Mouse (Mus musculus) embryonic facial prominence, embryonic 12.5 days (tissue): ENCODE measurements around the gene Gla. TPM values are rescaled to one million over a fixed set of nuclear protein-coding genes. Genes with fewer than 3 reads are reported as not detected.

Experiments used
- ATAC-seq: fragments of 200-750 bp; cut with Nextera tagmentation; 2 replicates; pipeline ENCODE4 v1.8.0; 2017; ENCODE audit not compliant: insufficient number of reproducible peaks, insufficient read depth, low FRiP score, low TSS enrichment
- H3K27ac ChIP-seq: fragments of 300-500 bp; sonication (generic); 2 replicates; pipeline ENCODE4 v1.5.1; 2016; ENCODE audit warnings: mild to moderate bottlenecking
- H3K27me3 ChIP-seq: fragments of 300-500 bp; sonication (generic); 2 replicates; pipeline ENCODE4 v1.6.1; 2016; ENCODE audit warnings: mild to moderate bottlenecking, moderate library complexity
- H3K36me3 ChIP-seq: fragments of 300-500 bp; sonication (generic); 2 replicates; pipeline ENCODE4 v1.6.1; 2016; ENCODE audit warnings: mild to moderate bottlenecking
- H3K4me1 ChIP-seq: fragments of 300-500 bp; sonication (generic); 2 replicates; pipeline ENCODE4 v1.6.1; 2016
- H3K4me2 ChIP-seq: fragments of 300-500 bp; sonication (generic); replicated peaks from 2 replicates; pipeline ENCODE4 v1.6.1; 2016; ENCODE audit warnings: mild to moderate bottlenecking, moderate library complexity
- H3K4me3 ChIP-seq: fragments of 300-500 bp; sonication (generic); 2 replicates; pipeline ENCODE4 v1.5.1; 2016; ENCODE audit warnings: mild to moderate bottlenecking
- H3K9ac ChIP-seq: fragments of 300-500 bp; sonication (generic); 2 replicates; pipeline ENCODE4 v1.6.1; 2016; ENCODE audit warnings: mild to moderate bottlenecking, moderate library complexity
- H3K9me3 ChIP-seq: fragments of 300-500 bp; sonication (generic); 2 replicates; pipeline ENCODE4 v1.6.1; 2016; ENCODE audit warnings: mild to moderate bottlenecking, moderate library complexity
- WGBS: fragments of 180-500 bp; shearing (Covaris S2); methylation state at CpG from one replicate; pipeline ENCODE4 v1.1.7; 2016; 5-methylcytosine and 5-hydroxymethylcytosine counted together
- polyA plus RNA-seq: library from polyadenylated mRNA; unstranded; fragments of >200 nt; fragmentation: Nextera tagmentation; extraction: Ambion mirVana; gene quantifications from 2 replicates; pipeline ENCODE4 v1.2.1, GENCODE M21; 2016

Gla gene
- polyA plus RNA-seq, 1 experiment from 2014 or later, result 4.8 TPM

DNA sequence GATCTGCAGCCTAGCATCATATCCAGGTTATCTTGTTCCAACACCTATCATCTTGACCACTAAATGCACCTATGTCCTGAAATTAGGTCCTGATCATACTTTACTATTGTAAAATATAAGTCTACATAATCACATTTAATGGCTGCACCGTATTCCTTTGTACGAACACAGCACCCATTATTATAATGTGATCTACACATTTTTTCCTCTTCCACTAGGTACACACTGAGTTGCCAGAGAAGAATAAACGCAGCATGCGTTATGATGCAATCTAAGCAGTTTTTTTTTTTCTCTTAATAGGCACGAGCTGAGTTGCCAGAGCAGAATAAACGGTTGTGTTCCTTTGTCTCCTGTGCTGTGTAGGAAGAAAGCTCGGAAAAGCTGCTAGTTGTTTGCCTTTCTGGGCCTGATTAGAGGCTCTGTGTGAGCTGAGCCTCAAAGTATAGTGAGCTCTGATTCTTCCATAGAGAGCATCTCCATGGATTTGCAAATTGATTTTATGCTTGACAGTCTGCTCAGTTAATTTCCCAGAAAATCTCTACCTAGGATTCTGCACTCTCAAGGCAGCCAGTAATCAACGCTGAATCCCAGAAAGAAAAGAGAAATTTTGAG, 19.4 kb upstream of the Gla start:
- no peak overlapping the region for H3K4me2 ChIP-seq
- H3K27ac ChIP-seq, result no peak overlapping the region
- H3K27me3 ChIP-seq, result no peaks in the 10 kb centered on the region
- 39% methylated on average over 8 of the region's 8 CpGs for WGBS
- H3K36me3 ChIP-seq, result no peaks in the 10 kb centered on the region
- H3K9ac ChIP-seq, result no peak overlapping the region
- H3K9me3 ChIP-seq, result no peaks in the 10 kb centered on the region
- H3K4me1 ChIP-seq, result no peaks in the 10 kb centered on the region
- no peak overlapping the region for H3K4me3 ChIP-seq
- no peak for ATAC-seq

DNA sequence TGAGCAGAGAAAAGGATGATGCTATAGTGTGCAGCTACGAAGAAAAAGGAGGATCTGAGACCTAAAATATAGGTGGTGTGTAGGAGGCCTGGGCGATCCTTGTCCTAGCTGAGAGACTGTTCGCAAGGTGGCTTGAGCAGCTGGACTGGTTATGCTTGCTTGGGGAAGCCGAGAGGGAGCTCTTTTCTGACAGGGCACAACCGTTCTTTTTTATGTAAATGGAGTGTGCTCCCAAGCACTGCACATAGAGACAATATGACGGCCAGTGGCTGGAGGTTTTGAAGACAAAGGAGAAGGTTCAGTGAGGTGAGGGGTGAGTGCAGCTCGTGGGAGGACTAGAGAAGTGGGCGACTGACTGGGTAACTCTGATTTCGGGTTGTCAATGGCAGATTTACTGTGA, 18.8 kb upstream of the Gla start:
- H3K4me1 ChIP-seq, result no peaks in the 10 kb centered on the region
- no peak overlapping the region for H3K9ac ChIP-seq
- H3K9me3 ChIP-seq, result no peaks in the 10 kb centered on the region
- H3K36me3 ChIP-seq, result no peaks in the 10 kb centered on the region
- no peak overlapping the region for H3K4me2 ChIP-seq
- H3K4me3 ChIP-seq, result no peak overlapping the region
- no peaks in the 10 kb centered on the region for H3K27me3 ChIP-seq
- WGBS, result 56% methylated on average over 9 of the region's 9 CpGs
- H3K27ac ChIP-seq, result no peak overlapping the region
- no peak for ATAC-seq

- H3K9ac ChIP-seq, result no peak overlapping the region
- ATAC-seq, result no peak
- H3K4me3 ChIP-seq, result no peak overlapping the region
- no peaks in the 10 kb centered on the region for H3K36me3 ChIP-seq
- H3K4me1 ChIP-seq, result no peaks in the 10 kb centered on the region
- no peak overlapping the region for H3K4me2 ChIP-seq
- no peaks in the 10 kb centered on the region for H3K9me3 ChIP-seq
- WGBS, result 54% methylated on average over 2 of the region's 2 CpGs
- no peak overlapping the region for H3K27ac ChIP-seq
- H3K27me3 ChIP-seq, result no peaks in the 10 kb centered on the region
These were observed 13.4 kb upstream of the Gla start for GRCm38 (mm10) chrX:134614306-134614705.

DNA sequence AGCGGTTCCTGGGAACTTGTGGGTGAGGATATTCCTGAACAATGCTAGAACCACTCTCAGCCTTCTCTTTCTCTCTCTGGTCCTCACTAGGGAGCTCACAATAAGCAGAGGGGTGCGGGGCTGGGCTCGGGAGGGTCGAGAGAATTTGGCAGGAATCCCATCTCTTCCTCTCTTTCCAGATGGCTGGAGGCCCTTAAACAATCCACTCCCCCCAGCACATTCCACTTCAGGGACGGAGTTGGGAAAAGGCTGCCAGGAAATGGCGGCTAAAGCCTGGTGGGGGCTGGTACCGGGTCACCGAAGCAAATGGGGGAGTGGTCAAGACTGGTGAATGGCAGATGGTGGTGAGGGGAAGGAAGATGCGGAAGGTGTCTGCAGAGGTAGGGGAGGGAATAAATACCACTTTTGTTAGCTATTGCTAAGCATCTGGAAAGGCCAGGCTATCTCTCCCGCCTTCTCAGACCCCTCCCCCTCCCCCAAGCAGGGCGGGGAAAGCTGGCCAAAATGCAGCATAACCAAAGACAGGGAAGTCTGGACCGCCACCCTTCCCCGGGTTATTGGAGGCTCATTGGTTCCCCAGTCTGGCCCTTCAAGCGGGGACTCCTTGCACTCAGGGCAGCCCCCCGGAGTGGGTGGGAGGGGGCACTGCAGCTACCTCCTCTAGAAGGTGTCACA, 11.5 kb upstream of the Gla start:
- Histone ChIP-seq H3K4me2 (peak overlapping the region; percentile 44), H3K9ac (no peak overlapping the region), H3K27ac (peak overlapping the region; percentile 89), H3K4me1 (no peaks in the 10 kb centered on the region), H3K27me3 (no peaks in the 10 kb centered on the region), H3K9me3 (no peaks in the 10 kb centered on the region), H3K4me3 (peak overlapping the region; percentile 13; the same call in 1 of the 2 replicates), H3K36me3 (no peaks in the 10 kb centered on the region)
- 14% methylated on average over 15 of the region's 15 CpGs for WGBS
- peak; percentile 92 for ATAC-seq

- WGBS, result 88% methylated on average over 4 of the region's 4 CpGs
- H3K27me3 ChIP-seq, result no peaks in the 10 kb centered on the region
- ATAC-seq, result no peak
These were observed 10.1 kb upstream of the Gla start for GRCm38 (mm10) chrX:134610984-134611383.

GRCm38 (mm10) chrX:134609472-134609871, 8.5 kb upstream of the Gla start:
- H3K9ac ChIP-seq, result no peak overlapping the region
- H3K4me3 ChIP-seq, result no peak overlapping the region
- ATAC-seq, result no peak
- no peaks in the 10 kb centered on the region for H3K4me1 ChIP-seq
- no peaks in the 10 kb centered on the region for H3K9me3 ChIP-seq
- WGBS, result 46% methylated on average over 4 of the region's 4 CpGs
- no peak overlapping the region for H3K4me2 ChIP-seq
- no peaks in the 10 kb centered on the region for H3K36me3 ChIP-seq
- H3K27ac ChIP-seq, result no peak overlapping the region
- H3K27me3 ChIP-seq, result no peaks in the 10 kb centered on the region

More at GRCm38 (mm10) chrX:134610984-134611383, 10.1 kb upstream of the Gla start:
- Histone ChIP-seq H3K36me3 (no peaks in the 10 kb centered on the region), H3K9me3 (no peaks in the 10 kb centered on the region), H3K27ac (no peak overlapping the region), H3K4me3 (no peak overlapping the region), H3K4me1 (no peaks in the 10 kb centered on the region), H3K4me2 (no peak overlapping the region), H3K9ac (no peak overlapping the region)

- H3K4me2 ChIP-seq, result peak overlapping the region; percentile 50
- peak overlapping the region; percentile 64 for H3K9ac ChIP-seq
- no peaks in the 10 kb centered on the region for H3K4me1 ChIP-seq
- H3K27me3 ChIP-seq, result 0 out of 2 replicates have a peak, but pooled peaks cover 3% of the 10 kb centered on the region
- peak; percentile 70; the same call in 1 of the 2 replicates for ATAC-seq
- H3K27ac ChIP-seq, result peak overlapping the region; percentile 93
- peak overlapping the region; percentile 52 for H3K4me3 ChIP-seq
- no peaks in the 10 kb centered on the region for H3K36me3 ChIP-seq
- H3K9me3 ChIP-seq, result no peaks in the 10 kb centered on the region
- WGBS, result 27% methylated on average over 38 of the region's 43 CpGs
These were observed 625 bp upstream of the Gla start for GRCm38 (mm10) chrX:134601380-134602120.

DNA sequence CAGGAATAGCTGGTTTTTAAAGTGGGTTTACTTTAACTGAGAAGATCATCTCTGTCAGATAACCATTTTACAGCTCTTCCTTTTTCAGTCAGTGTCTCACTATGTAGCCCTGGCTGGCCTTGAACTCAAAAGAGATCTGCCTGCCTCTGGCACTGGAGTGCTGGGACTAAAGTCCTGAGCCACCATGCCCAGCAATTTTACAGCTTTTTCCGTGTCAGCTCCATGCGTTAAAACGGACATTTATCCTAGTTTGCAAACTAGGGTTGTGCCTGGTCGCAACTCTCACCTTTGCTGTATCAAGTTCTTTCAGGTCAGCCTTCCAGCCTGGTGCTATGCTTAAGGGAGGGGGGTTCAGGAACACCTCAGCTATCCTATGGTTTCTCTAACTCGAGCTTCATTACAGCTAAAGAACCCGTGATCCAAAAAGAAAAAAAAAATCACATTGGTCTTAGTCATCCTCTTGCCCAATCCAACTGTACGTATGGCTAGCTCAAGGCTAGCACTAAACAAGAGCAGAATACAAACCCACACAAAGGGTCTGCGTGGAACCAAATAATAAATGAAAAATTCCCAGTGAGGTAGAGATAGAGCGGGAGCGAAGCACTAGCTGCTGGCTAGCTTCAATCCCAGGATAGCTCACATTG, 881 bp downstream of the Gla start:
- Histone ChIP-seq H3K4me3 (peak overlapping the region; percentile 52), H3K9me3 (no peaks in the 10 kb centered on the region), H3K4me2 (peak overlapping the region; percentile 53), H3K9ac (peak overlapping the region; percentile 40), H3K36me3 (no peaks in the 10 kb centered on the region), H3K27me3 (0 out of 2 replicates have a peak, but pooled peaks cover 3% of the 10 kb centered on the region), H3K27ac (peak overlapping the region; percentile 57; the same call in 1 of the 2 replicates), H3K4me1 (no peaks in the 10 kb centered on the region)
- 40% methylated on average over 10 of the region's 10 CpGs for WGBS
- ATAC-seq, result no peak

- 49% methylated on average over 5 of the region's 5 CpGs for WGBS
- Histone ChIP-seq H3K27me3 (no peaks in the 10 kb centered on the region), H3K9ac (no peak overlapping the region), H3K27ac (no peak overlapping the region), H3K9me3 (no peaks in the 10 kb centered on the region), H3K36me3 (peaks cover 9% of the 10 kb centered on the region; the same call in 1 of the 2 replicates), H3K4me1 (no peaks in the 10 kb centered on the region), H3K4me3 (no peak overlapping the region), H3K4me2 (no peak overlapping the region)
- no peak for ATAC-seq
These were observed 11.1 kb downstream of the Gla start for GRCm38 (mm10) chrX:134589836-134590235.

- H3K9me3 ChIP-seq, result no peaks in the 10 kb centered on the region
- no peak overlapping the region for H3K4me3 ChIP-seq
- no peaks in the 10 kb centered on the region for H3K4me1 ChIP-seq
- 79% methylated on average over 3 of the region's 3 CpGs for WGBS
- no peak overlapping the region for H3K4me2 ChIP-seq
- peaks cover 9% of the 10 kb centered on the region; the same call in 1 of the 2 replicates for H3K36me3 ChIP-seq
- H3K9ac ChIP-seq, result no peak overlapping the region
- no peak overlapping the region for H3K27ac ChIP-seq
- no peaks in the 10 kb centered on the region for H3K27me3 ChIP-seq
- ATAC-seq, result no peak
These were observed 11.9 kb downstream of the Gla start for GRCm38 (mm10) chrX:134588997-134589396.

DNA sequence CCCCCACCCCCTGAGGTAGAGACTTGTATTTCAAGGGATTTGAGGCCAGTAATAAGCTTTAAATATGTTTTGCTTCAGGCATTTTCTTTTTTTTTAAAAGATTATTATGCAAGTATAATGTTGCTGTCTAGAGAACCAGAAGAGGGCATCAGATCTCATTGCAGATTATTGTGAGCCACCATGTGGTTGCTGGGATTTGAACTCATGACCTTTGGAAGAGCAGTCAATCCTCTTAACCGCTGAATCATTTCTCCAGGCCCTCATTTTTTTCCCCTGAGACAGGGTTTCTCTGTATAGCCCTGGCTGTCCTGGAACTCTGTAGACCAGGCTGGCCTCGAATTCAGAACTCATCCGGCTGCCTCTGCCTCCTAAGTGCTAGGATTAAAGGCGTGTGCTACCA, 12.7 kb downstream of the Gla start:
- H3K4me3 ChIP-seq, result no peak overlapping the region
- no peak for ATAC-seq
- no peak overlapping the region for H3K27ac ChIP-seq
- H3K4me2 ChIP-seq, result no peak overlapping the region
- H3K9ac ChIP-seq, result no peak overlapping the region
- H3K27me3 ChIP-seq, result no peaks in the 10 kb centered on the region
- peaks cover 9% of the 10 kb centered on the region; the same call in 1 of the 2 replicates for H3K36me3 ChIP-seq
- H3K9me3 ChIP-seq, result no peaks in the 10 kb centered on the region
- WGBS, result 78% methylated on average over 4 of the region's 4 CpGs
- no peaks in the 10 kb centered on the region for H3K4me1 ChIP-seq
